Mouse (Mus musculus) heart, embryonic 10.5 days (tissue): ENCODE results near the gene Qser1. TPM values are rescaled to one million over a fixed set of nuclear protein-coding genes. Genes with fewer than 3 reads are reported as not detected.

Source experiments
- DNase-seq: peaks from one replicate; pipeline ENCODE4 v3.0.0-alpha.2; 2017; ENCODE audit warnings: low spot score
- H3K27ac ChIP-seq: fragments of 300-500 bp; sonication (generic); 2 replicates; pipeline ENCODE4 v1.5.1; 2016; ENCODE audit warnings: mild to moderate bottlenecking
- H3K27me3 ChIP-seq: fragments of 300-500 bp; sonication (generic); 2 replicates; pipeline ENCODE4 v1.6.1; 2016; ENCODE audit warnings: mild to moderate bottlenecking; ENCODE audit not compliant: poor library complexity, insufficient read depth, severe bottlenecking
- H3K36me3 ChIP-seq: fragments of 300-500 bp; sonication (generic); 2 replicates; pipeline ENCODE4 v1.6.1; 2016; ENCODE audit warnings: mild to moderate bottlenecking, moderate library complexity
- H3K4me1 ChIP-seq: fragments of 300-500 bp; sonication (generic); 2 replicates; pipeline ENCODE4 v1.6.1; 2016; ENCODE audit warnings: mild to moderate bottlenecking
- H3K4me3 ChIP-seq: fragments of 300-500 bp; sonication (generic); 2 replicates; pipeline ENCODE4 v1.5.1; 2016; ENCODE audit warnings: mild to moderate bottlenecking, moderate library complexity
- H3K9me3 ChIP-seq: fragments of 300-500 bp; sonication (generic); 2 replicates; pipeline ENCODE4 v1.6.1; 2016; ENCODE audit warnings: mild to moderate bottlenecking, moderate library complexity
- WGBS: fragments of 180-500 bp; shearing (Covaris S2); methylation state at CpG from one replicate; pipeline ENCODE4 v1.1.7; 2016; 5-methylcytosine and 5-hydroxymethylcytosine counted together
- polyA plus RNA-seq: library from polyadenylated mRNA; unstranded; fragments of >200 nt; fragmentation: Nextera tagmentation; extraction: Ambion mirVana; gene quantifications from 2 replicates; pipeline ENCODE4 v1.2.1, GENCODE M21; 2016

The Qser1 gene
- polyA plus RNA-seq, 1 experiment from 2014 or later = 8.3 TPM

DNA sequence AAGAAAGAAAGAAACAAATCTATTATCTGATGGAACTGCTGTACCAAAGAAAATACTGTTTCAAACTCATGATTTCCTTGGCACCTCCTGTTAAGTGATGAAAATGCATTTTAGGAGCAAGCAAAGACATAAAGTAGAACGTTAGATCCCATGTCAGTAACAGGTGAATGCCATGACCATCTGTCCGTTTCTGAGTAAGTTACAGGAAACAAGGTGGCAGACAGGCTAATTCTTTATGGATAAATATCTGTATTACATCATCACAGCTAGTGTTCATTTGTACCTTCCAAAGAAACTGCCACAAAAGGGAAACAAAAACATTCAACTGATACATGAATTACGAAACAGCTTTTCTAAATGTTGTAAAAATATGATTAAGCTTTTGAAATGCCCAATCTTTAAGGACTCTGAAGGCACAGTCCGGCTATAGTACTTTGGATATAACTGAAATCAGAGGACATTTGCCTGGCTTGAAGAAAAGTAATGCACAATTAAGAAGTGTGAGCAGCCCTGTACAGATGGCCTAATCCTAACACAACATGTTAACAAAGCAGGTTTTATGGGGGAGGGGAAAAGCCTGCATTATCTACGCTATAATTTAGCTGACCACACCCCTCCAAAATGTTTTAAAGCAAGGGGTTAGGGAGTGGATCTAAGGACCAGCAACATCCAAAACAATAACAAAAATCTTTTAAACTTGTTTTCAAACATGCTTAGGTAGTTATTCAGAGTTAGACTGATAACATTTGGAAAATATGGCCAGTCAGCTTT is 2.2 kb downstream of the Qser1 start:
- Histone ChIP-seq H3K9me3 (no peaks in the 10 kb centered on the region), H3K4me3 (no peak overlapping the region; the same call in 1 of the 2 replicates), H3K4me1 (peaks cover 12% of the 10 kb centered on the region), H3K27ac (no peak overlapping the region), H3K36me3 (no peaks in the 10 kb centered on the region), H3K27me3 (no peaks in the 10 kb centered on the region)
- WGBS = 73% methylated on average over 5 of the region's 5 CpGs
- DNase-seq = no peak

DNA sequence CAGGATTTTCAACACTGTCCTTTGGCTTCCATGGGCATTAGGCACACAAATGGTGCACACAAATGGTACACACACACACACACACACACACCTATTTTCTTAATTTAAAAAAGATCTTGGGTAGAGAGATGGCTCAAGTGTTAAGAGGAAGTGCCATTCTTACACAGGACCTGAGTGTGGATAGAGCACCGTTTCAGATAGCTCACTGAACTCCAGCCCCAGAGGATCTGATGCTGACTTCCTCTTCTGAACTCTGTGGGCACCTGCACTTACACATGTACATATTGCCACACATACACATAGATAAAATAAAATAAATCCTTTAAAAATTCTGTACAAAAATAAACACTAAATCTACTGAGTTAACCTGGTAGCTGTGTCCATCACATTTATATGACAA is 11.1 kb downstream of the Qser1 start:
- H3K36me3 ChIP-seq = peaks cover 9% of the 10 kb centered on the region; the same call in 1 of the 2 replicates
- H3K27me3 ChIP-seq = no peaks in the 10 kb centered on the region
- DNase-seq = no peak
- H3K4me3 ChIP-seq = no peak overlapping the region
- no peaks in the 10 kb centered on the region for H3K9me3 ChIP-seq
- 88% methylated on average over 1 of the region's 1 CpGs for WGBS
- no peaks in the 10 kb centered on the region for H3K4me1 ChIP-seq
- no peak overlapping the region for H3K27ac ChIP-seq

- Histone ChIP-seq H3K9me3 (no peaks in the 10 kb centered on the region), H3K4me3 (no peak overlapping the region), H3K27ac (no peak overlapping the region), H3K4me1 (no peaks in the 10 kb centered on the region), H3K27me3 (no peaks in the 10 kb centered on the region), H3K36me3 (peaks cover 79% of the 10 kb centered on the region)
- 85% methylated on average over 1 of the region's 1 CpGs for WGBS
- no peak for DNase-seq
Observed at GRCm38 (mm10) chr2:104774763-104775162, 41.8 kb downstream of the Qser1 start.

- Histone ChIP-seq H3K27me3 (no peaks in the 10 kb centered on the region), H3K36me3 (peaks cover 78% of the 10 kb centered on the region), H3K4me1 (no peaks in the 10 kb centered on the region), H3K27ac (no peak overlapping the region), H3K4me3 (no peak overlapping the region), H3K9me3 (no peaks in the 10 kb centered on the region)
- 95% methylated on average over 1 of the region's 1 CpGs for WGBS
- no peak for DNase-seq
Observed at GRCm38 (mm10) chr2:104768697-104769096, 47.9 kb downstream of the Qser1 start.

DNA sequence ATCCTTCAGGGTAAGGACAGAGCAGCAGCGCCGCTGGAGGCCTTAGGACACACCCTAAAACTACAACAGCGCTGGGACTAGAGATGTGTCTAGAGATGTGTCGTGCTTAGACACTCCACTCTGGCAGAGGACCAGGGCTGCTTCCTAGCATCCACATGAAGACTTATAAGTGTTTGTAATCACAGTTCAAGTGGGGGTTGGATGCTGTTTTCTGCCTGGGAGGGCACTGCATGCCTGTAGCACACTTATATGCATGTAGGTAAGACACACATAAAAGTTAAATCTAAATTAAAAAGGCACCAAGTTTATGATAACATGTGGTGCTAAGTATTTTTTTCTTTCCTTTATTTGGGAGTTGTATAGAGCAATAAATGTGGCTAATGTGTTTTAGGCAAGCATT is 52.5 kb downstream of the Qser1 start:
- H3K9me3 ChIP-seq = no peaks in the 10 kb centered on the region
- peaks cover 59% of the 10 kb centered on the region for H3K36me3 ChIP-seq
- 0 out of 2 replicates have a peak, but pooled peaks cover 4% of the 10 kb centered on the region for H3K4me1 ChIP-seq
- no peaks in the 10 kb centered on the region for H3K27me3 ChIP-seq
- H3K27ac ChIP-seq = no peak overlapping the region
- H3K4me3 ChIP-seq = no peak overlapping the region
- 88% methylated on average over 4 of the region's 4 CpGs for WGBS
- DNase-seq = no peak

DNA sequence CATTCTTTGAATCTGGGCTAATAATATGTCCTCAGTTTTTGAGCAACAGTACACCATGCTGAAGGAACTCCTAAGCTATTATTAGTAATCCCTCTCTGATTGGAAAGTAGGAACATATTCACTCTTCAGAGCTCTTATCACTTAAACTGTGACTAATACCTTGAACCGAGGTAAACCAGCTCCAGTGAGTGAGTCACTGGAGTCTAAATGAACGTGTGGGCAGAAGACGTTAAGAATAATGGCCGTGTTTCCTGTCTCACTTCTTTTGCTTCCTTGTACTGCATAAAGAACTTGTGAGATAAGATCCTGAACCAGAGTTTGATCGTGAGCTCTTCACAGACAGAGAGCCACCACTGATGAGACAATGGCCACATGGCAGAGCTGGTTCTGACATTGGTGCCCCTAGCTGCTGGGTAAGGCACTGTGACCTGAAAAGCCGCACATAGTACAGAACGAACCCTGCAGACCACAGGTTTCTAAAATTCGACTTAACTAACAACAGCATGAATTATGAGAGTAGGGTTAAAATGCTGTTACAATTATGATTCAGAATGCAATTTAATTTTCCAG is 53.3 kb downstream of the Qser1 start:
- Histone ChIP-seq H3K4me3 (no peak overlapping the region), H3K9me3 (no peaks in the 10 kb centered on the region), H3K27me3 (no peaks in the 10 kb centered on the region), H3K27ac (no peak overlapping the region), H3K36me3 (peaks cover 55% of the 10 kb centered on the region), H3K4me1 (0 out of 2 replicates have a peak, but pooled peaks cover 4% of the 10 kb centered on the region)
- WGBS = 52% methylated on average over 8 of the region's 8 CpGs
- DNase-seq = no peak

- Histone ChIP-seq H3K9me3 (no peaks in the 10 kb centered on the region), H3K27me3 (no peaks in the 10 kb centered on the region), H3K4me3 (no peak overlapping the region), H3K27ac (no peak overlapping the region), H3K4me1 (no peaks in the 10 kb centered on the region), H3K36me3 (peaks cover 8% of the 10 kb centered on the region; the same call in 1 of the 2 replicates)
- no peak for DNase-seq
- whole genome bisulfite sequencing = 56% methylated on average over 3 of the region's 3 CpGs
Observed at GRCm38 (mm10) chr2:104750611-104751010, 65.9 kb downstream of the Qser1 start.

DNA sequence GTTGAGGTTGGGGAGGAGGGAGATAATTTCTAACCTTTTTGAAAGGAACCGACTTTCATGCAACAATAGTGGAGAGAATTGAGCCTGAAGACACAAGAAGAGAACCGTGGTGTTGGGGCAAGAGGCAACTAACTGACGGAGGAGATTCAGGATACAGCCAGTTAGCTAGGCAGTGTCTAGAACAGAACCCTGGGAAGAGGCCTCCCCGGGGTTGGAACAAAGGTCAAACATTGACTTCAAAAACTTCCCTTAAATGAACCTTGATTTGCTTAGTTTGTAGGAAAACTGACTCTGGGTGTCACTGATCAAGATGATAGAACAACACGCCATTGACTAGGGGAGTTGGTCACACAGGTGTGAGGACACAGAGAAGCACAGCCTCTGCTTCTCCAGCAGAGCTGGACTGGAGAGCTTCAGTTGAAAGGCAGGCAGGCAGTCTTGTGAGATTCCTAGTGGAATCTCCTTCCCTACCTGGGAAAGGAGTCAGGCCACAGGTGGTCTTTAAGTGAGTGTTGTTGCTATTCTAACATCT is 67.8 kb downstream of the Qser1 start:
- Histone ChIP-seq H3K27ac (no peak overlapping the region), H3K4me3 (no peak overlapping the region), H3K9me3 (no peaks in the 10 kb centered on the region), H3K27me3 (0 out of 2 replicates have a peak, but pooled peaks cover 3% of the 10 kb centered on the region), H3K4me1 (no peaks in the 10 kb centered on the region), H3K36me3 (peaks cover 6% of the 10 kb centered on the region; the same call in 1 of the 2 replicates)
- no peak for DNase-seq
- 79% methylated on average over 5 of the region's 5 CpGs for WGBS

- WGBS = 43% methylated on average over 8 of the region's 8 CpGs
- DNase-seq = no peak
- Histone ChIP-seq H3K27ac (no peak overlapping the region), H3K27me3 (peaks cover 21% of the 10 kb centered on the region; the same call in 1 of the 2 replicates), H3K36me3 (no peaks in the 10 kb centered on the region), H3K4me1 (peaks cover 10% of the 10 kb centered on the region), H3K9me3 (no peaks in the 10 kb centered on the region), H3K4me3 (no peak overlapping the region)
Observed at GRCm38 (mm10) chr2:104746251-104746650, 70.3 kb downstream of the Qser1 start.

- H3K9me3 ChIP-seq = no peaks in the 10 kb centered on the region
- peaks cover 33% of the 10 kb centered on the region for H3K27me3 ChIP-seq
- H3K4me3 ChIP-seq = no peak overlapping the region
- no peaks in the 10 kb centered on the region for H3K36me3 ChIP-seq
- no peak overlapping the region for H3K27ac ChIP-seq
- peaks cover 10% of the 10 kb centered on the region for H3K4me1 ChIP-seq
- no peak for DNase-seq
- WGBS = 51% methylated on average over 5 of the region's 5 CpGs
Observed at GRCm38 (mm10) chr2:104743971-104744370, 72.6 kb downstream of the Qser1 start.

- Histone ChIP-seq H3K27ac (no peak overlapping the region), H3K4me3 (peak overlapping the region; percentile 86), H3K36me3 (no peaks in the 10 kb centered on the region), H3K9me3 (no peaks in the 10 kb centered on the region), H3K4me1 (peaks cover 10% of the 10 kb centered on the region), H3K27me3 (peaks cover 33% of the 10 kb centered on the region)
- DNase-seq = no peak
- WGBS = 16% methylated on average over 7 of the region's 7 CpGs
Observed at GRCm38 (mm10) chr2:104743160-104743559, 73.4 kb downstream of the Qser1 start.

DNA sequence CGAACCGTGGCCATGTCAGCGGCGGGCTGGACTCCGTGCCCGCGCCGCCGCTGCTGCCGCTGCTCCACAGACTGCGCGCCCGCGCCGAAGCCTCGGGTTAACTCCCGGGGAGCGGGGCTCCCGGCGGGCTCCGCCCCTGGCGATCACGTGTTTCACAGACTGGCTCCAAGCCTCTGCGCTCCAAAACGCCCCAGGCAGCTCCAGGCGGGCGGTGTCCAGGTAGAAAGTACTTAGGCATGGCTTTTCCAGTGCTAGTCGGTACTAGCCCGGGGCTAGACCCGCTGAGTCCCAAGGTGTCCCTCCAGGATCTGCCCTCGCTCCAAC is 73.9 kb downstream of the Qser1 start, which contains the start of gene Depdc7:
Gene Depdc7 (minus strand): TSS at position 138 of the 324 bp plus-strand sequence.
- peaks cover 10% of the 10 kb centered on the region for H3K4me1 ChIP-seq
- no peaks in the 10 kb centered on the region for H3K9me3 ChIP-seq
- peaks cover 33% of the 10 kb centered on the region for H3K27me3 ChIP-seq
- DNase-seq = peak; percentile 92
- no peaks in the 10 kb centered on the region for H3K36me3 ChIP-seq
- WGBS = under 1% methylated on average over 31 of the region's 31 CpGs
- H3K27ac ChIP-seq = peak within 1 kb of the TSS; percentile 93
- peak within 1 kb of the TSS; percentile 86 for H3K4me3 ChIP-seq
